8 mouse cellular contexts compared by ENCODE assay signal in the genomic region with DNA sequence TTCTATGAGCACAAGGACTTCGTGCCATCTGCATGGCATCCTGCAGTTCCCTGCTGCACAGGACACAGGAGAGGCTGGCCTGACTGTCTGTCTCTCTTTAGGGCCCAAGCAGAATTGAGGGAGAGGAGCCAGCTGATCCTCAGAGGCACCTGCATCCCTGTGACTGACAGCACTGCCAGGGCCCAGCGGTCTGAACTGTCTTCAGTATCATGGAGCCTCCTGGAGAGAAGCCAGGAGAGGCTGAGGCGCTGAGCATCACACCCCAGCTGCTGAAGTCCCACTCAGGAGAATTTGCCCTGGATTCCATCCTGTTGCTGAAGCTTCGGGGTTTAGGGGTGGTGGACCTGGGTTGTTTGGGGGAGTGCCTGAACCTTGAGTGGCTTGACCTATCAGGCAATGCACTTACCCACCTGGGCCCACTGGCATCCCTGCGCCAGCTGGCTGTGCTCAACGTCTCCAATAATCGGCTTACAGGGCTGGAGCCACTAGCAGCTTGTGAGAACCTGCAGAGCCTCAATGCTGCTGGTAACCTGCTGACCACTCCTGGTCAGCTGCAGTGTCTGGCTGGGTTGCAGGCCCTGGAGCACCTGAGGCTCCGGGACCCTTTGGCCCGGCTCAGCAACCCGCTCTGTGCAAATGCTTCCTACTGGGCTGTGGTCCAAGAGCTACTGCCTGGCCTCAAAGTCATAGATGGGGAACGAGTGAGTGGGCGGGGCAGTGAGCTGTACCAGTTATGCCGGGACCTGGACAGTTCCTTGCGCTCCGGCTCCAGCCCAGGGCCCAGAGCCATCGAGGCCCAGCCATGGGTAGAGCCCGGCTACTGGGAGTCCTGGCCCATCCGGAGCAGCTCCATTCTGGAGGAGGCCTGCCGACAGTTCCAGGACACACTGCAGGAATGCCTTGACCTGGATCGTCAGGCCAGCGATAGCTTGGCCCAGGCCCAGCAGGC. TPM values are rescaled to one million over a fixed set of nuclear protein-coding genes. Genes with fewer than 3 reads are reported as not detected.
DNase-seq lines count a peak whose midpoint lies in the region; ATAC-seq lines count a peak whose summit lies in the region.

No protein-coding gene starts in this region.

- ATAC-seq in heart, embryonic 16.5 days (replicated peaks; ENCODE audit: extremely low read depth, insufficient read depth, low FRiP score): peak; percentile 79
- no peak for ATAC-seq in activated CD4-positive, CD25-positive, alpha-beta regulatory T cell, adult 4 months

- H3K27me3 ChIP-seq in heart, embryonic 16.5 days (ENCODE audit: control insufficient read depth, insufficient read depth, low read length): no peaks in the 10 kb centered on the region

- no peaks in the 10 kb centered on the region for H3K36me3 ChIP-seq in heart, embryonic 16.5 days (ENCODE audit: control insufficient read depth, insufficient read depth)

- H3K4me2 ChIP-seq in heart, embryonic 16.5 days (ENCODE audit: low read depth, low read length): peak overlapping the region; percentile 59

- peak overlapping the region; percentile 30 for H3K4me3 ChIP-seq in heart, embryonic 16.5 days (ENCODE audit: low read length)

- H3K27ac ChIP-seq in heart, embryonic 16.5 days (ENCODE audit: low read length): peak overlapping the region; percentile 84

- peak; percentile 52 for DNase-seq in ovary, adult 18-20 months (ENCODE audit: low spot score)
- no peak for DNase-seq in ovary, postnatal 14 days (ENCODE audit: low spot score)
- DNase-seq in cerebellum, postnatal 10 days: peak; percentile 69 to 73
- DNase-seq in kidney, postnatal 36 days: peak; percentile 86
- peak; percentile 77 for DNase-seq in testis, postnatal 10 days (ENCODE audit: low spot score)
- DNase-seq in thymus, postnatal 4 days: no peak

- H3K4me1 ChIP-seq in heart, embryonic 16.5 days (ENCODE audit: control insufficient read depth, insufficient read depth, low read length): peaks cover 43% of the 10 kb centered on the region

- H3K9ac ChIP-seq in heart, embryonic 16.5 days (ENCODE audit: low read length): peak overlapping the region; percentile 64

- WGBS in heart, embryonic 16.5 days: 28% methylated on average over 21 of the region's 21 CpGs

- no peaks in the 10 kb centered on the region for H3K9me3 ChIP-seq in heart, embryonic 16.5 days (replicated peaks; ENCODE audit: control insufficient read depth, low read length)

RNA-seq across cellular contexts. Expression of a gene that starts 4.3 kb away (rescaled TPM):
- polyA plus RNA-seq in heart, embryonic 16.5 days (2015; fragmentation: Nextera tagmentation; extraction: Ambion mirVana): 44.7 and 55.2 TPM in 2 replicates
- under 1 TPM in 1 of 2 experiments, not detected in 1; 0.83 TPM for polyA plus RNA-seq in activated CD4-positive, CD25-positive, alpha-beta regulatory T cell, adult 4 months (2017; shearing (Covaris generic))

RNA-seq across cellular contexts. Expression of a gene that starts 13.7 kb away (rescaled TPM):
- 6.7 and 8.2 TPM in 2 replicates for polyA plus RNA-seq in heart, embryonic 16.5 days (2015; fragmentation: Nextera tagmentation; extraction: Ambion mirVana)
- polyA plus RNA-seq in activated CD4-positive, CD25-positive, alpha-beta regulatory T cell, adult 4 months (2017; shearing (Covaris generic)): 10 to 100 TPM; 35.8 to 39.8 TPM

RNA-seq across cellular contexts. Expression of a gene that starts 21.1 kb away (rescaled TPM):
- not detected in 2 replicates for polyA plus RNA-seq in heart, embryonic 16.5 days (2015; fragmentation: Nextera tagmentation; extraction: Ambion mirVana)
- polyA plus RNA-seq in activated CD4-positive, CD25-positive, alpha-beta regulatory T cell, adult 4 months (2017; shearing (Covaris generic)): not detected

RNA-seq across cellular contexts. Expression of a gene that starts 25.4 kb away (rescaled TPM):
- 28.6 and 29.8 TPM in 2 replicates for polyA plus RNA-seq in heart, embryonic 16.5 days (2015; fragmentation: Nextera tagmentation; extraction: Ambion mirVana)
- 1 to 10 TPM; 2.1 to 3.3 TPM for polyA plus RNA-seq in activated CD4-positive, CD25-positive, alpha-beta regulatory T cell, adult 4 months (2017; shearing (Covaris generic))

RNA-seq across cellular contexts. Expression of a gene that starts 25.4 kb away (rescaled TPM):
- not detected in 2 replicates for polyA plus RNA-seq in heart, embryonic 16.5 days (2015; fragmentation: Nextera tagmentation; extraction: Ambion mirVana)
- polyA plus RNA-seq in activated CD4-positive, CD25-positive, alpha-beta regulatory T cell, adult 4 months (2017; shearing (Covaris generic)): not detected

Comparison
In these comparisons a context has a peak if more than half of its experiments do, and no peak if none do; other contexts are left out.
1. DNase-seq: peak in ovary, adult 18-20 months (single experiment), cerebellum, postnatal 10 days (2 of 2), kidney, postnatal 36 days (2 of 2) and testis, postnatal 10 days (single experiment); none in ovary, postnatal 14 days (single experiment) and thymus, postnatal 4 days (single experiment).
2. RNA of a gene that starts 4.3 kb away (polyA plus RNA-seq): 44.7 to 55.2 TPM in heart, embryonic 16.5 days; 0.83 TPM in activated CD4-positive, CD25-positive, alpha-beta regulatory T cell, adult 4 months; every median in the first group is over 10 times any median in the second.